Mouse (Mus musculus) bone marrow macrophage, adult 2 months (primary cell): ENCODE data around the gene Gdf10.

Experiments used
- CTCF ChIP-seq: IDR thresholded peaks from 2 replicates; pipeline ENCODE4 v1.5.1; 2012; ENCODE audit warnings: low read depth, mild to moderate bottlenecking, low read length, moderate library complexity
- POLR2A ChIP-seq: IDR thresholded peaks from 2 replicates; pipeline ENCODE4 v1.6.1; 2012; ENCODE audit warnings: mild to moderate bottlenecking, low read depth, low read length, borderline replicate concordance

DNA sequence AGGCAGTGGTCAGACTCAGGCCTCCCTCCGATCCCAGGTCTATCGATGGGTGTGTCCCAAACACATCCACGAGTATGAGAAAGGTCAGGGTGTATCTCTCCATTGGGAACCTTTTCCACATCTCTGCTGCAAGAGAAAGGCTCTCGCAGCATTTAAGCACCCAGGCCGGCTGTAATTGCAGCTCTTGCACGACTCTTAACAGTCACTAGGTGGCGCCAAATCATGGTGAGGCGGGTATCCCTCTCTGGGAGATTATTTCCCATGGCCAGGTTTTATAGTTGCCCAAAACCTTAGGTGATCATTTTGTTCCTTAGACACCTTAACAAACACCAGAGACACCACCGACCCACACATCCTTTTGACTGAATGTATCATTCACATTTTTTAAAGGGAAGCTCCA, 36.0 kb downstream of the Gdf10 start:
- TF ChIP-seq POLR2A, result no peak
- TF ChIP-seq CTCF, result peak; percentile 40; the same call in 1 of the 2 replicates
